Mouse (Mus musculus) kidney, postnatal 0 days (tissue): ENCODE data around the gene Rpl38. TPM values are rescaled to one million over a fixed set of nuclear protein-coding genes. Genes with fewer than 3 reads are reported as not detected.

Experiments
- ATAC-seq: fragments of 200-750 bp; cut with Nextera tagmentation; replicated peaks from 2 replicates; pipeline ENCODE4 v1.8.0; 2017; ENCODE audit warnings: low read depth, moderate number of reproducible peaks, moderate TSS enrichment, moderate library complexity; ENCODE audit not compliant: low FRiP score
- DNase-seq: peaks from one replicate; pipeline ENCODE4 v3.0.0-alpha.2; 2016; ENCODE audit warnings: low spot score
- H3K27ac ChIP-seq: fragments of 300-500 bp; sonication (generic); 2 replicates; pipeline ENCODE4 v1.5.1; 2014; ENCODE audit warnings: mild to moderate bottlenecking
- H3K27me3 ChIP-seq: fragments of 300-500 bp; sonication (generic); 2 replicates; pipeline ENCODE4 v1.6.1; 2014; ENCODE audit warnings: low read length, mixed read lengths; ENCODE audit not compliant: insufficient read depth
- H3K36me3 ChIP-seq: fragments of 300-500 bp; sonication (generic); 2 replicates; pipeline ENCODE4 v1.6.1; 2014; ENCODE audit warnings: low read length, mixed read lengths; ENCODE audit not compliant: insufficient read depth
- H3K4me1 ChIP-seq: fragments of 300-500 bp; sonication (generic); replicated peaks from 2 replicates; pipeline ENCODE4 v1.6.1; 2014; ENCODE audit warnings: antibody characterized with exemption, low read length, mixed read lengths; ENCODE audit not compliant: insufficient read depth
- H3K4me2 ChIP-seq: fragments of 300-500 bp; sonication (generic); 2 replicates; pipeline ENCODE4 v1.6.1; 2014; ENCODE audit warnings: mild to moderate bottlenecking, low read length, moderate library complexity, mixed read lengths
- H3K4me3 ChIP-seq: fragments of 300-500 bp; sonication (generic); replicated peaks from 2 replicates; pipeline ENCODE4 v1.5.1; 2014; ENCODE audit warnings: low read depth, low read length
- H3K9ac ChIP-seq: fragments of 300-500 bp; sonication (generic); 2 replicates; pipeline ENCODE4 v1.6.1; 2014; ENCODE audit warnings: low read depth, low read length
- H3K9me3 ChIP-seq: fragments of 300-500 bp; sonication (generic); replicated peaks from 2 replicates; pipeline ENCODE4 v1.6.1; 2016; ENCODE audit warnings: low read length, inconsistent platforms, mixed read lengths
- CTCF ChIP-seq: IDR thresholded peaks from 2 replicates; pipeline ENCODE4 v1.5.1; 2016; ENCODE audit warnings: antibody characterized with exemption, low read depth, mild to moderate bottlenecking, moderate library complexity
- WGBS: fragments of 180-500 bp; shearing (Covaris S2); extraction: QIAGEN DNeasy Blood & Tissue Kit; methylation state at CpG from one replicate; pipeline ENCODE4 v1.1.7; 2014; 5-methylcytosine and 5-hydroxymethylcytosine counted together
- polyA plus RNA-seq: library from polyadenylated mRNA; unstranded; fragments of >200 nt; fragmentation: Nextera tagmentation; extraction: Ambion mirVana; gene quantifications from 2 replicates; pipeline ENCODE4 v1.2.1, GENCODE M21; 2015

Rpl38 gene
- polyA plus RNA-seq, 1 experiment from 2014 or later = 1,429 TPM

DNA sequence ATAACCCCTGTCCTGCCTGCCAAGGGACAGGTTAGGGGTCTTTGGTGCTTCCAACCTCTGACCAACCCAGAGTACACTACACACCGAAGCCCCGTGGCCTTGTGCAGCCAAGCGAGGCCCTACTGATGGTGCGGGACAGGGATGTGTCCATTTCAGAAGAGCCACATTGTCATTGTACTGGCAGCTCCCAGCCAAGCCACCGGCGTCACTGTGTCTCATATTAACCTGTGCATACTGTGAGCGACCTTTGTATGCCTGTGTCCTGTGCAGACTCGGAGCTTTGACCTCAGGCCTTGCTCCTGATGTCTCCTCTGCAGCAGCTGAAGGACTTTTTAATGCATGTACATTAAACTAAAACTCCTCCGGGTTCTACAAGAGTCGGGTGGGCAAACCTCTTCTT lies 52.2 kb downstream of the Rpl38 start:
- Histone ChIP-seq H3K4me2 (no peak overlapping the region), H3K27me3 (no peaks in the 10 kb centered on the region), H3K4me3 (no peak overlapping the region), H3K27ac (no peak overlapping the region), H3K36me3 (no peaks in the 10 kb centered on the region), H3K4me1 (no peaks in the 10 kb centered on the region), H3K9me3 (no peaks in the 10 kb centered on the region), H3K9ac (no peak overlapping the region)
- DNase-seq = no peak
- 57% methylated on average over 10 of the region's 10 CpGs for WGBS
- ATAC-seq = no peak
- TF ChIP-seq CTCF = no peak

Other genes starting within 250 kb of the Rpl38 start
- gene Ttyh2, start 6.9 kb downstream of the Rpl38 start, polyA plus RNA-seq = 22.6 and 25.3 TPM in 2 replicates
- 0.32 and 0.43 TPM in 2 replicates for gene Dnaic2, start 58.9 kb downstream of the Rpl38 start, polyA plus RNA-seq
- gene Kif19a, start 96.9 kb downstream of the Rpl38 start, polyA plus RNA-seq = 0.06 and 0.11 TPM in 2 replicates
- 0.78 and 0.96 TPM in 2 replicates for gene Btbd17, start 127.4 kb downstream of the Rpl38 start, polyA plus RNA-seq
- gene Gpr142, start 130.4 kb downstream of the Rpl38 start, polyA plus RNA-seq = 0.13 TPM in 1 of 2 replicates, not detected in the other
- gene Gprc5c, start 182.6 kb downstream of the Rpl38 start, polyA plus RNA-seq = 118 and 131 TPM in 2 replicates
- 1.5 and 1.7 TPM in 2 replicates for gene Cd300a, start 221.5 kb downstream of the Rpl38 start, polyA plus RNA-seq